Mouse (Mus musculus) lung, embryonic 15.5 days (tissue): ENCODE results near the gene Ccl9. TPM values are rescaled to one million over a fixed set of nuclear protein-coding genes. Genes with fewer than 3 reads are reported as not detected.

Source experiments
- ATAC-seq: fragments of 200-750 bp; cut with Nextera tagmentation; 2 replicates; pipeline ENCODE4 v1.8.0; 2017; ENCODE audit warnings: moderate number of reproducible peaks, borderline replicate concordance; ENCODE audit not compliant: low FRiP score, low TSS enrichment; ENCODE audit errors: extremely low read depth
- H3K27ac ChIP-seq: fragments of 300-500 bp; sonication (generic); 2 replicates; pipeline ENCODE4 v1.5.1; 2015; ENCODE audit warnings: moderate library complexity, mild to moderate bottlenecking, inconsistent platforms
- H3K27me3 ChIP-seq: fragments of 300-500 bp; sonication (generic); 2 replicates; pipeline ENCODE4 v1.6.1; 2015; ENCODE audit warnings: inconsistent platforms
- H3K36me3 ChIP-seq: fragments of 300-500 bp; sonication (generic); 2 replicates; pipeline ENCODE4 v1.6.1; 2015; ENCODE audit warnings: inconsistent platforms
- H3K4me1 ChIP-seq: fragments of 300-500 bp; sonication (generic); 2 replicates; pipeline ENCODE4 v1.6.1; 2015; ENCODE audit warnings: inconsistent platforms
- H3K4me2 ChIP-seq: fragments of 300-500 bp; sonication (generic); 2 replicates; pipeline ENCODE4 v1.6.1; 2015; ENCODE audit warnings: inconsistent platforms, mild to moderate bottlenecking, moderate library complexity
- H3K4me3 ChIP-seq: fragments of 300-500 bp; sonication (generic); 2 replicates; pipeline ENCODE4 v1.5.1; 2015; ENCODE audit warnings: mild to moderate bottlenecking, inconsistent platforms
- H3K9ac ChIP-seq: fragments of 300-500 bp; sonication (generic); 2 replicates; pipeline ENCODE4 v1.6.1; 2015; ENCODE audit warnings: inconsistent platforms
- H3K9me3 ChIP-seq: fragments of 300-500 bp; sonication (generic); 2 replicates; pipeline ENCODE4 v1.6.1; 2016; ENCODE audit warnings: inconsistent platforms
- WGBS: fragments of 180-500 bp; shearing (Covaris S2); methylation state at CpG from one replicate; pipeline ENCODE4 v1.1.7; 2015; 5-methylcytosine and 5-hydroxymethylcytosine counted together
- polyA plus RNA-seq: library from polyadenylated mRNA; unstranded; fragments of >200 nt; fragmentation: Nextera tagmentation; extraction: Ambion mirVana; gene quantifications from 2 replicates; pipeline ENCODE4 v1.2.1, GENCODE M21; 2015

Ccl9 gene
- polyA plus RNA-seq, 1 experiment from 2014 or later: 5.4 TPM

GRCm38 (mm10) chr11:83530360-83530759 is 48.1 kb downstream of the Ccl9 start, which contains the start of gene Ccl5:
Gene Ccl5, minus strand, starts transcription at chr11:83530518.
- H3K9ac ChIP-seq: no peak within 1 kb of the TSS
- H3K4me2 ChIP-seq: no peak within 1 kb of the TSS
- no peaks in the 10 kb centered on the region for H3K27me3 ChIP-seq
- WGBS: 86% methylated on average over 5 of the region's 5 CpGs
- no peaks in the 10 kb centered on the region for H3K9me3 ChIP-seq
- no peak within 1 kb of the TSS for H3K27ac ChIP-seq
- H3K36me3 ChIP-seq: no peaks in the 10 kb centered on the region
- H3K4me3 ChIP-seq: no peak within 1 kb of the TSS
- ATAC-seq: no peak
- H3K4me1 ChIP-seq: peaks cover 9% of the 10 kb centered on the region

GRCm38 (mm10) chr11:83529024-83529423 is 49.4 kb downstream of the Ccl9 start:
- H3K27me3 ChIP-seq: no peaks in the 10 kb centered on the region
- ATAC-seq: no peak
- H3K4me2 ChIP-seq: no peak overlapping the region
- no peaks in the 10 kb centered on the region for H3K36me3 ChIP-seq
- 0 out of 2 replicates have a peak, but pooled peaks cover under 1% of the 10 kb centered on the region for H3K4me1 ChIP-seq
- no peaks in the 10 kb centered on the region for H3K9me3 ChIP-seq
- no peak overlapping the region for H3K4me3 ChIP-seq
- no peak overlapping the region for H3K27ac ChIP-seq
- H3K9ac ChIP-seq: no peak overlapping the region
- WGBS: 74% methylated on average over 12 of the region's 12 CpGs

Other genes with a start within 250 kb of the Ccl9 start
- gene Rasl10b, start 169.5 kb downstream of the Ccl9 start, polyA plus RNA-seq: 1.3 and 1.8 TPM in 2 replicates
- gene Gas2l2, start 149.2 kb downstream of the Ccl9 start, polyA plus RNA-seq: 0.32 and 0.35 TPM in 2 replicates
- gene 1700020L24Rik, start 141.0 kb downstream of the Ccl9 start, polyA plus RNA-seq: 0.18 and 0.29 TPM in 2 replicates
- gene Mmp28, start 115.6 kb downstream of the Ccl9 start, polyA plus RNA-seq: 2.5 and 2.7 TPM in 2 replicates
- 11.0 and 11.3 TPM in 2 replicates for gene Taf15, start 105.5 kb downstream of the Ccl9 start, polyA plus RNA-seq
- not detected in 2 replicates for gene Heatr9, start 56.5 kb downstream of the Ccl9 start, polyA plus RNA-seq
- 0.82 TPM in 1 of 2 replicates, not detected in the other for gene Ccl5, start 48.1 kb downstream of the Ccl9 start, polyA plus RNA-seq
- 8.1 and 9.2 TPM in 2 replicates for gene Ccl6, start 14.5 kb upstream of the Ccl9 start, polyA plus RNA-seq
- not detected in 2 replicates for gene Rpl9-ps1, start 67.0 kb upstream of the Ccl9 start, polyA plus RNA-seq
- gene Ccl3, start 70.7 kb upstream of the Ccl9 start, polyA plus RNA-seq: 1.1 and 1.2 TPM in 2 replicates
- gene Ccl4, start 83.9 kb upstream of the Ccl9 start, polyA plus RNA-seq: 0.56 TPM in 1 of 2 replicates, not detected in the other
- gene Wfdc17, start 125.4 kb upstream of the Ccl9 start, polyA plus RNA-seq: 1.8 and 2.1 TPM in 2 replicates
- 1.4 and 2.4 TPM in 2 replicates for gene Wfdc18, start 130.4 kb upstream of the Ccl9 start, polyA plus RNA-seq
- gene Wfdc21, start 168.3 kb upstream of the Ccl9 start, polyA plus RNA-seq: 0.87 and 1.7 TPM in 2 replicates
- 21.0 and 23.2 TPM in 2 replicates for gene Heatr6, start 175.1 kb upstream of the Ccl9 start, polyA plus RNA-seq